Mouse (Mus musculus) heart, postnatal 4 days (tissue): ENCODE data around the gene Cdh23. TPM values are rescaled to one million over a fixed set of nuclear protein-coding genes. Genes with fewer than 3 reads are reported as not detected.
A peak's percentile ranks its signal among the peaks of the same experiment; 100 is the strongest.

Experiments
- DNase-seq: peaks from one replicate; pipeline ENCODE4 v3.0.0; 2021
- total RNA-seq, 2 experiments: library from RNA; stranded (reverse); gene quantifications; 2 replicates each; pipeline ENCODE4 v1.2.3; 2021

The Cdh23 gene
- total RNA-seq, 2 experiments from 2014 or later: 4.0 to 4.4 TPM

- no peak for DNase-seq
Measured at GRCm38 (mm10) chr10:60362310-60362628, 334.0 kb downstream of the Cdh23 start.

DNA sequence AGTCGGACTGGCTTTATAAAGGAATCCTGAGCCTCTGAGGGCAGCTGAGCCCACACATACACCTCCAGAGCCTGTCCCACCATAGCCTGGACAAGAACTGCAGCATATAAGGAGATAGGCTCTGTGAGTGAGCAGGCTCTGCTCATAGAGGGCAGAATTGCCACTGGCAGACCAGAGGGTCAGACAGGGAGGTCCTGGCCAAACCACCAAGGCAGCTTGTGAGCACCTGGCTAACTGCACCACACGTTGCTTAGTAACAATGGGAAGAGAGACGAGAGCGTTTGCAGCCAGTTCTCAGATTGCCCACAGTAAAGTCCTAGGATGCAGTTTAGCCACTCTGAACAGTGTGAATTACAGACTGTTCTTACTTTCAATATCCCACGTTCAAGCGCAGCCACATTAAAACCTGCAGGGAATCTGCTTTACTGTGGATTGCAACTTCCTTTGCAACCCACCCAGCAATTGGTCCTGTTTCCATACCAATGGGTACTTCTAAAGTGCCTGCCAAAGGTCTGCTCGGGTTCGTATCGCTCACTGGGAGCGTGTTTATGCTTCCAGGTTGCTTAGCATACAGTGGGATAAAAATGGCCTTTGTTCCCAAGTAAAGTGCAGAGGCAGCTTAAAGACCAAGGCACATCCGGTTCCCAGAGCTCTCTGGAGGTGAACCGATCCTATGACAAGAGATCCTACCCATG lies 334.5 kb downstream of the Cdh23 start:
- DNase-seq: no peak

DNA sequence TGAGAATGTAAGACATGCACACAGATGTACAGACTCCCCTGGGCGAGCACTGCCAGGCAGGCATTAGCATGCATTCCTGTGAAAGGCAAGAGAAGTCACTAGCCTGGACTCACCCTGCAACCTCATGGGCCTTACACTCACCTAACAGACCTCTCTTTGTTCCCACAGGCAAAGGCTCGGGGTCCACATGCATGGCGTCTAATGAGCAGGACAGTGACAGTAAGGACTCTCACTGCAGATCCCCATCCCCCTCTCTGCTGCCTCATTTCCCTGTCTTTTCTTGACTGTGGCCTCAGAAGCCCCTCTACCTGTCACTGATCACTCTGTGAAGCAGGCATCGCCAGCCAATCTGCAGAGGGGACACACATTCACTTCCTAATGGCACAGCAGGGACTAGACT lies 337.5 kb downstream of the Cdh23 start:
- no peak for DNase-seq

DNA sequence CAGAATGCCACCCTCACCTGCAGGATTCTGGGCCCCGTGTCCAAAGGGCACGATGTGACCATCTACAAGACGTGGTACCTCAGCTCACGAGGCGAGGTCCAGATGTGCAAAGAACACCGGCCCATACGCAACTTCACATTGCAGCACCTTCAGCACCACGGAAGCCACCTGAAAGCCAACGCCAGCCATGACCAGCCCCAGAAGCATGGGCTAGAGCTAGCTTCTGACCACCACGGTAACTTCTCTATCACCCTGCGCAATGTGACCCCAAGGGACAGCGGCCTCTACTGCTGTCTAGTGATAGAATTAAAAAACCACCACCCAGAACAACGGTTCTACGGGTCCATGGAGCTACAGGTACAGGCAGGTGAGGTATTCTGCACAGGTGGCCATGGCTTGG lies 338.4 kb downstream of the Cdh23 start:
- no peak for DNase-seq

- no peak for DNase-seq
Measured at GRCm38 (mm10) chr10:60357441-60357840, 338.8 kb downstream of the Cdh23 start.

- peak; percentile 38 for DNase-seq
Measured at GRCm38 (mm10) chr10:60354881-60355677, 341.2 kb downstream of the Cdh23 start.

DNA sequence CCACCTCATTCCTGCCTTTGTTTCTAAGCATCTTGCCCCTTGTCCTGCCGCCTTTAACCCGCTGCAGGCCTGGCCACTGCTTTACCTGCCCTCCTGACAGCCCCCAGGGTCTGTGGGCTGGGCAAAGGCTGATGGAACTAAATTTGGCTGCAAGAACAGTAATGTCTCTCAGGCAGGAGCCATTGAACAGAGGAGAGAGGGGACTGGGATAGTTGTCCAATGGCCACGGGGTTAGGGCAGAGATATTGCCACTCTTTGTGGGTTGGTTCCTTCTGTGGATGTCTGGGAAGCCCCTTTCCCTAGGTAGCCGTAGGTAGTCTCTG lies 342.3 kb downstream of the Cdh23 start:
- DNase-seq: no peak

DNA sequence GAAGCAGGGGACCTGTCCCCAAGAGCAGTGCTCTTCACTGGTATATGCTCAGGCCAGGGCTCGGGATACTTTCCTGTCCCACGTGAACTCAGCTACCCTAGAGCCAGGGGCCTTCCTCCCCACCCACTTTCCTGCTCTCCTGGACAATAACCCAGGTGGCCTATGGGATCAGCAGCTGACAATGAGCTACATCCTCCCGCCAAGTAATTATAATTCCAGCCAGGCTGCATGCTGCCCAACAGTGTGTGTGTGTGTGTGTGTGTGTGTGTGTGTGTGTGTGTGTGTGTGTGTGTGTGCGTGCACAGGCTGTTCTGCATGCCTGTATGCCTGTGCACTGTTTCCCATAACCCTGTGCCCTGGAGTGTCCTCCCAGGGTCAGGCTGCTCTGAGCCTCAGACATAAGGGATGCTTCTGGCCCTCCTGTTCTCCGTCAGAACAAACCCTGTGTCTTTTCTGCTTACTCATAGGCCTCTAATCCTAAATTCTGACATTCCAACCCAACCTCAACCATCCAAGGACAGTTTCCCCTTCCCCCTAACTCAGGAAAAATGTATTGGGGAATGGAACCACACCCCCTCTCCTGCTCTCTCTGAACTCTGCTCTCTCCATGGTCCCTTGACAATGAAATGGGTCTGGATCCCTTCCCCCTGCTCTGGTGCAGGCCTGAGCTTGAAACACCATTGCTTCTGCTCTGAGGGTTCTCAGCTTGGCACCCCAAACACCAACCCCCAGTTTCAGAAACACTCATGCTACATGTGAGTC lies 342.9 kb downstream of the Cdh23 start:
- peak; percentile 37 for DNase-seq

- peak; percentile 68 for DNase-seq
Measured at GRCm38 (mm10) chr10:60351761-60352455, 344.4 kb downstream of the Cdh23 start.

- peak; percentile 43 for DNase-seq
Measured at GRCm38 (mm10) chr10:60351248-60351647, 345.0 kb downstream of the Cdh23 start.

DNA sequence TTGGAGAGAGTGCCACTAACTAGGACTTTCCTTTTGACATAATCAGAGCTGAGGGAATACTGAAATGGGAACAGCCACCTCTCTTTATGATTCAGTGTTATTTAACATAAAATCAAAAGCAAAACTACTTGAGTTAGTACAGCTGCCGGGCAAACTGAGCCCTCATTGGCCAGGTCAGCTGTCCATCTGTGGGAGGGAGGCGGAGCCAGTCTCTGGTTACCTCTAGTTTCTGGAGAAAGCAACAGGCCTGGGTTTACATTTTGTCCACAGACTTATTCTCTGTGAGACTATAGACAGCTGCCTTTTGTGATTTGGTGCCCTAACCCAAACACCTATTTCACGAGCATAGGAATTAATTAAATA lies 345.5 kb downstream of the Cdh23 start:
- DNase-seq: peak; percentile 98

DNA sequence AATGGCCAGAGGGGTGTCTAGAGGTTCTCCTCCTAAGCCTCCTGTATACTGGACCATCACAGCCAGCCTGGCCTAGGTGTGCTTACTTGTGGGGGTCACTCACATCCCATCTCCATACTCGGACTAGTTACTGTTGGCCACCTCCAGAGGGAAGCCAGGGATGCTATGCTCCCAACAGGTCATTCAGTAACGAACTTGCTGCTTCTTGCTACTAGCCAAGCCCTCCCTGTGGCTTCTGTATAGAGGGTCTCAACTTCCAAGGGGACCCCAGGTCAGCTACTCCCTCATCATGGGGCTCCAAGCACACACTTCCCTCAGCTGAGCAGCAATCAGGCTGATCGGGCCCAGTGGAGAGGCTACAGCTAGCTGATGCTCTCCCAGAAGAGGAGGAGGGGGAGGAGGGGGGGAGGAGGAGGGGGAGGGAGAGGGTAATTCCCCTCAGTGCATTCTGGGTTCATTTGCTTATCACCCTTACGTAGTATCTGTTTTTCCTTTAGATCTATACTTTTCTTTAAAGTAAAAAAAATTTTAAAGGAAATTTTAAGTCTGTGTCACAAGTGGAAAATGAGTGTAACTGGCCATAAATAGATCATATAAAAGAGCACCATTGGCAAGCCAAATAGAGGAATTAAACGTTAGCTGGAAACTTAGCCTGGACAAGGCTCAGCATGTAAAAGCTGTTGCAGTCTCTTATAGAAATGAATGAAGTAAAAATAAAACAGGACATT lies 346.0 kb downstream of the Cdh23 start:
- DNase-seq: no peak

DNA sequence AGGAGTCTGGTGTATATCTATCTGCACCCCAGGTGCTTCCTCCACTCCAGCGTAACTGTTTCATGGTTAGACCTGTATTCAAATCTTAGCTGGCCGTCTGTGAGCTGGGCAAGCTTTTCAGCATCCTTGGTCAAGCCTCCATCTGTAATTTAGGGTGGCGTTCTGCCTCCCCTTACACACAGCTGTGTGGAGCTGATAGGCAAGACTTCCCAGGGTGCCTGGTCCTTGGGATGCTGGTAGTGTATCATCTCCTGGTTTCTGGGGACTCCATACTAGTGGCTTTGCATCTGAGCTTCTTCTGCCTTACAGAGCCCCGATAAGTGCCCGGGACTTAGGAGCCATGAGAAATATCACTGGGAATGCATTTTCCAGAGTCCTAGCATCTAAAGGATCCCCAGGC lies 346.6 kb downstream of the Cdh23 start:
- no peak for DNase-seq

- DNase-seq: peak; percentile 46
Measured at GRCm38 (mm10) chr10:60349056-60349455, 347.2 kb downstream of the Cdh23 start.

DNA sequence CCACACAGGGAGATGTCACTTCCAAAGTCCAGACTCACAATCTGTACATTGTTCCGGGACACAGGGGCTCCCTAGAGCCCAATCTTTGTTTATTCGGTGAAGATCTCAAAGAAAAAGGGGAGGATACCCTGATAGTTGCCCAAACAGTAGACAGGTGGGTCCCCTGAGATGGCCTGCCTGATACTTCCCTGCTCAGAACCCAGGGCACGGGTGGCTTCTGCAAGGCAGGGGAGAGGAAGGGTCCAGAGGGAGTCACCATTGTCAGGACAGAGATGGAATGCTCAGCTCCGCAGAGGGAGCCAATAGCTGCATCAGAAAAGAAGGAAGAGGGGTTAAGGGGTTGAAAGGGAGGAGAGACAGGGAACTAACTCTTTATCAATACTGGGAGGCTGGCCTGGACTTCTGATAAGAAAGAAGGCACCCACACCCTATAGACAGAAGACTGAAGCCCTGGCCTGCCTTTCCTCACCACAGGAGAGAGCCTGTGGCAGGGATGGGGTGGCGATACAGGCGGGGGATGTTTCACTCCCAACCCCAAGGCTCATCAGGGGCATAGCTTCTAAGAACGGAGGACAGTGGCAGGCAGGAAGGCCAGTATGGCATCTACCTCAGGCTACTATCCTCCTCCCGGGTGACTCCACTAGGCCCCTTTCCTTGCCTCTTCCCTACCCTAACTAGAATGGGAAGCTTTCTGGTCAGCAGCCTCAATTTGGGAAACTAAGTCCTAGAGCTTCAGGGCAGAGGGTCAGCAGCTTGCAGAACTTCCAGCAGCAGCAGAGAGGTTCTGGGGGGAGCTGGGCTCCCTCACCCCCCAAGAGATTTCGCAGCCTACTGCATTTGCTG lies 348.3 kb downstream of the Cdh23 start:
- no peak for DNase-seq

DNA sequence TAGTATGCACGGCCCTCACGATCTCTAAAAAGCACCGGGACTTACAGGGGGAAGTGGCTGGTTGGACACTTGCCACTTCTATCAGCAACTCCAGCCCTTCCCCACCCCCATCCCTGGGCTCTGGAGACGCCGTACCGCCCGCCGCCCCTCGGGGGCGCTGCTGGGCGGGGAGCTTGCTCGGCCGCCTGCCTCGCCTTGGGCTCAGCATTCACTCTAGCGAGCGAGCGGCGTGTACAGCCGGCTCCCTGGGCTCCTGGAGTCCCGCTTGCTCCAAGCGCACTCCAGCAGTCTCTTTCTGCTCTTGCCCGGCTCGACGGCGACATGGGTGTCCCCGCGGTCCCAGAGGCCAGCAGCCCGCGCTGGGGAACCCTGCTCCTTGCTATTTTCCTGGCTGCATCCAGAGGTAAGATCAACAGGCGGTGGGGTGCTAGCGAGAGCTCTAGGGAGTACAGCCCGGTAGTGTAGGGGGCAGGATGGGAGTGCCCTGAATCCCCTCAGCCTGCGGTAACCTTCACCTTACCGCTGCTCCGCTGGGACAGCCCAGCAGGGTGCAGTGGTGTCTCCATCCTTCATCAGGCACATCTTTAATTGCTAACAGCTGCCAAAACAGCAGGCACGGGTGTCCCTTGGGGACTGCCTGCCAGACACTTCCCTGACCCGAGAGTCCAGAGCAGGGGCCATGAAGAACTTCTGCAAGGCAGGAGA lies 349.4 kb downstream of the Cdh23 start, which contains the start of gene Vsir:
Gene Vsir, plus strand, starts transcription at position 151 of the 705 bp plus-strand sequence.
- DNase-seq: peak; percentile 91

DNA sequence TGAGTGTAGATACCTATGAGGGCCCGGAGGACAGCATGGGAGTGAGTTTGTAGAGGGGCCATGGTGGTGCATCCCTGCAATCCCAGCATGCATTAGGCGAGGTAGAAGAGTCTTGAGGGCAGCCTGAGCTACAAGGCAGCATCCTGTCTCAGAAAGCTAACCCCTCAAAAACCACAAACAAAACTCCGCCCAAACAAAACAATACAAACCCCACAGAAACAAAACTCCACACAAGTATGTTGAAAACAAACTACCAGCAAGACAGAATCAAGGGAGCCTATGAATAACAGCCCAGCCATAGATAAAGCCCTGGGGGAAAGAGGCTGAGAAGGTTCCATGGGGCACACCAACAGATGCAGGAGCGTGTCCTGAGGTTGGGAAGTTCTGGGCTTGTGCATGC lies 350.2 kb downstream of the Cdh23 start:
- no peak for DNase-seq

GRCm38 (mm10) chr10:60344111-60344510 lies 352.2 kb downstream of the Cdh23 start:
- DNase-seq: no peak

DNA sequence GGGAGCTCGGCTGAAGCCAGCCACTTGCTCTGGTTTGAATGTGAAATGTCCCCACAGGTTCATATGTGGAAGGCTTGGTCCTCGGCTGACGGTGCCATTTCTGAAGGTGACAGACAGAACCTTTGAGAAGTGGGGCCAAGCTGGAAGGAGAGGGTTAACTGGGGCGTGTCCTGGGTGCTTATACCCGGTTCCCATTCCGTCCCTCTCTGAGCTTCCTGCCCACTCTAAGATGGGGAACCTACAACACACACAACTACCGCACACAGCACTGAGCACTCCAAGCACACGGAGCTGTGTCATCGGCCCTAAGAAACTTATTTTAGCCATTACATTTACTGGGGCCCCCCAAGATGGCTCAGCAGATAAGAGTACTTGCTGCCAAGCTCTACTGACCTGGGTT lies 354.8 kb downstream of the Cdh23 start:
- DNase-seq: no peak

- no peak for DNase-seq
Measured at GRCm38 (mm10) chr10:60335021-60335420, 361.3 kb downstream of the Cdh23 start.

DNA sequence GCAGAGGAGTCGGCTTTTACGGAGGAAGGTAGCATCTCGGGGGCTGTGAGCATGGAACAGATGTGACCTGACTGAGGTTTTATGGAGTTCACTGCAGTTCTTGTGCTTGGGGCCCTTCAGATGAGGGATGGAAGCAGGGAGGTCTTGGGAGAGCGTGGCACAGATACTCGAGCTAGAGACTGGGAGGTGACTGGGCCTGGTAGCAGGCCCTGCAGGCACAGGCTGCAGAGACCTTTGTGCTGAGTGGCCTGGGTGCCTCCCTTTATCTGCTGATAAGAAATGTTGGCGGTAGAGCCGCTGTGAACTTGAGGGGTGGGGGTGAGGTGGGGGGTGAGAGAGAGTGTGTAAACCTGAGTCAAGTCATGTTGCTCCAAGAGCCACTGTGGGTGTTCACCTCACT lies 361.7 kb downstream of the Cdh23 start:
- DNase-seq: no peak
